Mouse (Mus musculus) limb, embryonic 14.5 days (tissue): ENCODE measurements around the gene Carns1. TPM values are rescaled to one million over a fixed set of nuclear protein-coding genes. Genes with fewer than 3 reads are reported as not detected.

Source experiments
- ATAC-seq: fragments of 200-750 bp; cut with Nextera tagmentation; 2 replicates; pipeline ENCODE4 v1.8.0; 2017; ENCODE audit warnings: low read depth, moderate number of reproducible peaks, moderate TSS enrichment; ENCODE audit not compliant: low FRiP score
- DNase-seq: peaks from one replicate; pipeline ENCODE4 v3.0.0-alpha.2; 2015; ENCODE audit warnings: low spot score
- H3K27ac ChIP-seq: fragments of 300-500 bp; sonication (generic); replicated peaks from 2 replicates; pipeline ENCODE4 v1.5.1; 2014; ENCODE audit warnings: low read depth, mild to moderate bottlenecking, low read length, moderate library complexity, mixed read lengths
- H3K27me3 ChIP-seq: fragments of 300-500 bp; sonication (generic); 2 replicates; pipeline ENCODE4 v1.6.1; 2014; ENCODE audit warnings: low read length, mixed read lengths; ENCODE audit not compliant: control insufficient read depth, insufficient read depth
- H3K36me3 ChIP-seq: fragments of 300-500 bp; sonication (generic); 2 replicates; pipeline ENCODE4 v1.6.1; 2014; ENCODE audit warnings: mild to moderate bottlenecking, low read length, moderate library complexity, mixed read lengths; ENCODE audit not compliant: control insufficient read depth, insufficient read depth
- H3K4me1 ChIP-seq: fragments of 300-500 bp; sonication (generic); 2 replicates; pipeline ENCODE4 v1.6.1; 2014; ENCODE audit warnings: antibody characterized with exemption, low read length, mixed read lengths; ENCODE audit not compliant: control insufficient read depth, insufficient read depth
- H3K4me2 ChIP-seq: fragments of 300-500 bp; sonication (generic); replicated peaks from 2 replicates; pipeline ENCODE4 v1.6.1; 2014; ENCODE audit warnings: low read depth, mild to moderate bottlenecking, low read length, moderate library complexity; ENCODE audit not compliant: severe bottlenecking
- H3K4me3 ChIP-seq: fragments of 300-500 bp; sonication (generic); replicated peaks from 2 replicates; pipeline ENCODE4 v1.5.1; 2014; ENCODE audit warnings: low read length
- H3K9ac ChIP-seq: fragments of 300-500 bp; sonication (generic); 2 replicates; pipeline ENCODE4 v1.6.1; 2014; ENCODE audit warnings: mild to moderate bottlenecking, low read depth, low read length, moderate library complexity; ENCODE audit not compliant: severe bottlenecking
- H3K9me3 ChIP-seq: fragments of 300-500 bp; sonication (generic); 2 replicates; pipeline ENCODE4 v1.6.1; 2016; ENCODE audit warnings: low read length; ENCODE audit not compliant: control insufficient read depth
- POLR2A ChIP-seq: fragments of 200-500 bp; IDR thresholded peaks from 2 replicates; pipeline ENCODE4 v1.8.0; 2012; ENCODE audit warnings: inconsistent platforms, mild to moderate bottlenecking, moderate library complexity, borderline replicate concordance; ENCODE audit not compliant: insufficient read depth, insufficient read length; ENCODE audit errors: extremely low read depth
- WGBS: fragments of 180-500 bp; shearing (Covaris S2); extraction: QIAGEN DNeasy Blood & Tissue Kit; methylation state at CpG from one replicate; pipeline ENCODE4 v1.1.7; 2014; 5-methylcytosine and 5-hydroxymethylcytosine counted together
- polyA plus RNA-seq, 2 experiments: library from polyadenylated mRNA; depleted of rRNA in 1 of 2; stranded (reverse) in 1 of 2; unstranded in 1 of 2; fragments of >200 nt; fragmentation: Nextera tagmentation in 1 of 2; extraction: Ambion mirVana in 1 of 2; gene quantifications; 2 replicates each; pipeline versions ENCODE4 v1.2.1 to v1.2.3; 2012 to 2014

The Carns1 gene
- polyA plus RNA-seq, 2 experiments: 1.8 to 2.6 TPM

DNA sequence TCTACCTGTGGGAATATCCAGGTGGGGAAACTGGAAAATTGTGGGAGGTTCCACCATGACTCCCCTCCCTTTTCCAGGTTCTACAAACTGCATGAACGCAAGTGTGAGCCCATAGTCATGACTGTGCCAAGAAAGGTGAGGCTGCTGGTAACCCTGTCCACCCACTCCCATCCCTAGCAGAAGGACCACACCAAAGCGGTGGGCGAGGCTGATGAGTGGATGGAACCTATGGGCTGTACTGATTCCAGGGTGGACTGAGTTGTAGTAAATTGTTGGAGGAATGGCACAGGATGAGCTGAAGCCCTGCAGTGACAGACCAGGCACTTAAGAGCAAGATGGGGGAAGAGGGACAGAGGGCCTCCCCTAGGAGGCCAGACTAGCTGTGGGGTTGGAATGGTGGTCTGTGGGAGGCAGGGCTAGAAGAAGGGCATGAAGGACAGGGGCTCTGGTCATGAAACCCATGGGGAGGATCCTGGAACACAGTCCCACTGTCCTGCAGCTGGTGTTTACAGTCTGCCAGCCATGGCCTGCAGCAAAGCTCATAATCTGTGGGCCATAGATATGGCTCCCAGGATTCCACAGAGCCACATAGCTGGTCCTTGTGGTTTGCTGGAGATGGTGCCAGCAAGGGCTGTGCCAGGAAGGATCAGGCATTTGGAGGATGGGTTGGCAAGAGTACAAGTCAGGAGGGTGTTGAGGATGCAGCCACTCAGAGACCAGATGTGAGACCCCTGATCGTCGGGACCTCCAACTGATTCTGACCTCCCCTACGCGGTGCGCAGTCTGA lies 22.6 kb downstream of the Carns1 start:
- no peak for ATAC-seq
- H3K4me3 ChIP-seq: no peak overlapping the region
- H3K4me2 ChIP-seq: no peak overlapping the region
- H3K4me1 ChIP-seq: peaks cover 11% of the 10 kb centered on the region
- DNase-seq: no peak
- H3K36me3 ChIP-seq: peaks cover 51% of the 10 kb centered on the region
- no peaks in the 10 kb centered on the region for H3K27me3 ChIP-seq
- no peak overlapping the region for H3K9ac ChIP-seq
- H3K9me3 ChIP-seq: no peaks in the 10 kb centered on the region
- no peak overlapping the region for H3K27ac ChIP-seq
- no peak for TF ChIP-seq POLR2A
- 90% methylated on average over 8 of the region's 8 CpGs for WGBS

DNA sequence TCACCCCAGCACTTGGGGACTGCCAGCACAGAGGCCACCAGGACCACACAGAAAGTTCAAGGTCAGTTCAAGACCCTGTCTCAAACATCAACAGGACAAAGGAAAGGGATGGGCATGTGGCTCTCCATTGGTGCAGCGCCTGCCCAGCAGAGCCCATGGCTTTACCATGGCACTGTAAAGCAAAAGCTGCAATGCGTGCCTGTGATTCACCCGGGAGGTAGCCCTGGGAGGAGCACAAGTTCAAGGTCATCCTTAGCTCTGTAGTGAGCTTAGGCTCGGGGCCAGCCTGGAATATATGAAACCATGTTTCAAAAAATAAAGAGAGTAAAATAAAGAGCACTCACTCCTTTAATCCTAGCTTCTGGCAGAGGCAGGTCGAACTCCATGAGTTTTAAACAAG lies 23.4 kb downstream of the Carns1 start:
- Histone ChIP-seq H3K9me3 (no peaks in the 10 kb centered on the region), H3K27ac (no peak overlapping the region), H3K27me3 (no peaks in the 10 kb centered on the region), H3K4me1 (peaks cover 12% of the 10 kb centered on the region), H3K9ac (no peak overlapping the region), H3K36me3 (peaks cover 44% of the 10 kb centered on the region), H3K4me3 (no peak overlapping the region), H3K4me2 (no peak overlapping the region)
- no peak for TF ChIP-seq POLR2A
- DNase-seq (no peak), ATAC-seq (no peak)
- 94% methylated on average over 5 of the region's 5 CpGs for WGBS

DNA sequence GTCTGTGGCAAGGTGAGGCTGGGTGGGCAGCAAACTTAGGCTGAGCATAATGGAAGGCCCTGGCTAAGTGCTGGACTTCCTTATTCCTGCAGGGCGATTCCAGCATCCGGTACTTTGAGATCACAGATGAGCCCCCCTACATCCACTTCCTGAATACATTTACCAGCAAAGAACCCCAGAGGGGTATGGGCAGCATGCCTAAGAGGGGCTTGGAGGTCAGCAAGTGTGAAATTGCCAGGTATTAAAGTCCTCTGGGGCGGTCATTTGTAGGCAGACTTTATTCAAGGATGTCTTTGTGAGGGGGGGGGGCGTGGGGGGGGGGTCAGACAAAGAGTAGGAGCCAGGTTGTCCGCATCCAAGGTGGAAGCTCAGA lies 23.8 kb downstream of the Carns1 start:
- H3K27me3 ChIP-seq: no peaks in the 10 kb centered on the region
- no peak overlapping the region for H3K4me3 ChIP-seq
- no peaks in the 10 kb centered on the region for H3K9me3 ChIP-seq
- DNase-seq: no peak
- peaks cover 12% of the 10 kb centered on the region for H3K4me1 ChIP-seq
- H3K4me2 ChIP-seq: no peak overlapping the region
- no peak overlapping the region for H3K27ac ChIP-seq
- peaks cover 40% of the 10 kb centered on the region for H3K36me3 ChIP-seq
- no peak for ATAC-seq
- TF ChIP-seq POLR2A: no peak
- no peak overlapping the region for H3K9ac ChIP-seq
- 80% methylated on average over 4 of the region's 5 CpGs for WGBS

DNA sequence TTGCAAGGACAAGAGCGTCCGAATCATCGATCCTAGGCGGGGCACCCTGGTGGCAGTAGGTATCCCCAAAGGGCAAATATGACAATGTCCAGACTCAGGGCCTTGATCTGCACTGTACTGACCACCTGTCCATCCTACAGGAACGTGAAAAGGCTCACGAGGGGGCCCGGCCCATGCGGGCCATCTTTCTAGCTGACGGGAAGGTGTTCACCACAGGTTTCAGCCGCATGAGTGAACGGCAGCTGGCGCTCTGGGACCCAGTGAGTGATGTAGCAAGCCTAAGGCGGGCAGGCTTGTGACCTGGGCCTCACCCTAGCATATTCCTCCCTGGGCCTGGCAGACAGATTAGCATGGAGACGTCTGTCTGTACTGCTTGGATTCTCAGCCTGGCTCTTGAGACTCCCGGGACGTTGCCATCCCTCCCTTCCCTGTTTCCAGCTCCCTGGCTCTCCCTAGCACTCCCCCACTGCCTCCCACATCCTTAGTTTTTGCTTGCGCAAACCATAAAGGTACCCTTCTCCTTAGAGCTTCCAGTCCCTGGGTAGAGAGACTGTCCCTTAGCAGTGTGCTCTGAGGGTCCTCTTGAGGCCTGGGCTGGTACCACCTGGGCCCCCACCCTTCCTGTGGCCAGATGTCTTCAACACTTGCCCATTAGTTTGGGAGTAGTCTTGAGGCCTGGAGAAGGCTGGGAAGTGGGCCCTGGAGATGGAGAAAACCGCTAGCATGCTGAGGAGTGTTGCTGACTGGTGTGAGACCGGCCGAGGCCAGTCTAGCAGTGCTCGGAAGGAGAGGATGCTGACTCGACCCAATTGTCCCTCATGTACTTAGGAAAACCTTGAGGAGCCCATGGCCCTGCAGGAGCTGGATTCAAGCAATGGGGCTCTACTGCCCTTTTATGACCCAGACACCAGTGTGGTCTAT lies 24.5 kb downstream of the Carns1 start:
- no peak overlapping the region for H3K4me2 ChIP-seq
- DNase-seq (no peak), ATAC-seq (no peak)
- 89% methylated on average over 22 of the region's 22 CpGs for WGBS
- no peak overlapping the region for H3K9ac ChIP-seq
- no peaks in the 10 kb centered on the region for H3K9me3 ChIP-seq
- H3K36me3 ChIP-seq: peaks cover 33% of the 10 kb centered on the region
- peaks cover 12% of the 10 kb centered on the region for H3K4me1 ChIP-seq
- TF ChIP-seq POLR2A: no peak
- no peaks in the 10 kb centered on the region for H3K27me3 ChIP-seq
- no peak overlapping the region for H3K27ac ChIP-seq
- no peak overlapping the region for H3K4me3 ChIP-seq

DNA sequence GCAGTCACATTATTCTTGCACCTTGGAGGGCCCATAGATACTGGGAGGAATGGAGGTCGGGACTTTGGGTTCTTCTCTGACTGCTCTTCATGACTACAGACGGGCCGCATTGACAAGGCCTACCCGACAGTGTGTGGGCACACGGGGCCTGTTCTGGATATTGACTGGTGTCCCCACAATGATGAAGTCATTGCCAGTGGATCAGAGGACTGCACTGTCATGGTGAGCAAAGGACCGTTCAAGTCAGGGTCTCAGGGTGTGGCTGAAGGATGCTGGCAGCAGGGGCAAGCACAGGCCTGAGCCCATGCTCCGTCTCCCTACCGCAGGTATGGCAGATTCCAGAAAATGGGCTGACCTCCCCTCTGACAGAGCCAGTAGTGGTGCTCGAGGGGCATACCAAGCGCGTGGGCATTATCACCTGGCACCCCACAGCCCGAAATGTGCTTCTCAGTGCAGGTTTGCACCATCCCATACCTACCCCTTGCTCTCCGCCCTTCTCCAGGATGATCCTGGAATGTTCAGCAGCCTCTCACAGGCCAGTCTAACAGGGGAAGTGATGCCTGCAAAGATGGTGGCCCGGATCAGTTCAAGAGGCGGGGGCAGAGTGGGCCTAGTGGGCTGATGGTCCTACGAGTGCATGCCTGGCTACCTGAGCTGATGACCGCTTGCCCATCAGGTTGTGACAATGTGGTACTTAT lies 25.4 kb downstream of the Carns1 start:
- Histone ChIP-seq H3K4me1 (peaks cover 12% of the 10 kb centered on the region), H3K4me2 (peak overlapping the region; percentile 89), H3K4me3 (0 out of 2 replicates have a peak overlapping the region, but pooled peaks have one; percentile 89), H3K9me3 (no peaks in the 10 kb centered on the region), H3K9ac (no peak overlapping the region), H3K27me3 (no peaks in the 10 kb centered on the region), H3K27ac (no peak overlapping the region), H3K36me3 (peaks cover 28% of the 10 kb centered on the region)
- ATAC-seq (no peak), DNase-seq (no peak)
- no peak for TF ChIP-seq POLR2A
- 93% methylated on average over 17 of the region's 17 CpGs for WGBS
